Mouse (Mus musculus): ENCODE measurements at regions not wholly inside any gene's neighbourhood (a gene's known extent, or its start where the extent isn't known, plus 50 kb on each side); places are given as distances from the start of the nearest gene placed in this dataset.

GRCm38 (mm10) chr13:101235846-101236245 lies 402.6 kb upstream of the Slc30a5 start:
- TF ChIP-seq TAL1 (IDR thresholded peaks at IDR 0.05; ENCODE audit: low read length) = no peak
- no peak for TF ChIP-seq GATA1 (IDR thresholded peaks at IDR 0.05; ENCODE audit: low read length)
- no peaks in the 10 kb centered on the region for H3K36me3 ChIP-seq (ENCODE audit: control insufficient read depth)
- no peak overlapping the region for H3K4me3 ChIP-seq (replicated peaks)

DNA sequence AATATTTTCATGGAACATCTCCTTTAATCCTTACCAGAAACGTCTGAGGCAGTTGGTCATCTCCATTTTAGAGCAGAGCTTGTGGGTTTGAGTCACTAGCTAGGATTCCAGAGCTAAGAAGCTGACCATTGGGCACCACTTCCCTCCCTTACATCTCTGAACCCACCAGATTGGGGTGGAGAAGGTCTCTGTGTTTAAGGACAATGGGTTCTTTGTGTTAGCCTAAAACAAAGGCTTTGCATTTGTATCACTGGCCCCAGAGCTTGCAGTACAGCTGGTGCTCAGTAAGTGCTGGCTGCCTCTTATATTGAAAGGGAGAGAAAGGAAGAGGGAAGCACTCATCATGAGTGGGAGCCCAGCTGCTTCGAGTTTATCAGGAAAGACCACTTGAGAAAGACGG lies 401.9 kb upstream of the Slc30a5 start:
- Histone ChIP-seq H3K4me3 (replicated peaks) (no peak overlapping the region), H3K36me3 (ENCODE audit: control insufficient read depth) (no peaks in the 10 kb centered on the region), H3K4me1 (ENCODE audit: control insufficient read depth) (no peaks in the 10 kb centered on the region), H3K27me3 (ENCODE audit: control insufficient read depth) (no peaks in the 10 kb centered on the region), H3K9me3 (ENCODE audit: control insufficient read depth, low read length) (no peaks in the 10 kb centered on the region)
- TF ChIP-seq TAL1 (IDR thresholded peaks at IDR 0.05; ENCODE audit: low read length) (no peak), GATA1 (IDR thresholded peaks at IDR 0.05; ENCODE audit: low read length) (no peak)

More at GRCm38 (mm10) chr13:101235846-101236245, 402.6 kb upstream of the Slc30a5 start:
- Histone ChIP-seq H3K4me1 (ENCODE audit: control insufficient read depth) (no peaks in the 10 kb centered on the region), H3K27me3 (ENCODE audit: control insufficient read depth) (no peaks in the 10 kb centered on the region), H3K9me3 (ENCODE audit: control insufficient read depth, low read length) (no peaks in the 10 kb centered on the region)

DNA sequence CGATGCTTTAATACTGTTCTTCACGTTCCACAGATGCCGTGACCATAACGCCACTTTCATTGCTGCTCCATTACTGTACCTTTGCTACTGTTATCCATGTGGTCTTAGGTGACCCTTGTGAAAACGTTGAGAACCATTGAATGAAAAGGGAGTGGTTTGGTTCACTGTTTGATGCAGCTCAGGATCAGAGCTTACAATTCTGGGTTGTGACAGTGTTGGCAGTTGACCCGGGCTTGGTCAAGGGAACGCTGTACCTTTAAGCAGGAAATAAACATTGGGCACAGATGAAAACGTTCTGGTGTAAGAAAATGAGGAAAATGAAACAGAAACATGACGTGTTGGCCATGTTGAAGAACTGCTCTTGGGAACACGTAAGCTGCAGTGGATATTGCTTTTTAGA lies 401.3 kb upstream of the Slc30a5 start:
- no peak overlapping the region for H3K4me3 ChIP-seq (replicated peaks)
- no peak for TF ChIP-seq TAL1 (IDR thresholded peaks at IDR 0.05; ENCODE audit: low read length)
- no peak for TF ChIP-seq GATA1 (IDR thresholded peaks at IDR 0.05; ENCODE audit: low read length)
- no peaks in the 10 kb centered on the region for H3K4me1 ChIP-seq (ENCODE audit: control insufficient read depth)
- no peaks in the 10 kb centered on the region for H3K27me3 ChIP-seq (ENCODE audit: control insufficient read depth)
- H3K36me3 ChIP-seq (ENCODE audit: control insufficient read depth) = no peaks in the 10 kb centered on the region
- H3K9me3 ChIP-seq (ENCODE audit: control insufficient read depth, low read length) = no peaks in the 10 kb centered on the region

DNA sequence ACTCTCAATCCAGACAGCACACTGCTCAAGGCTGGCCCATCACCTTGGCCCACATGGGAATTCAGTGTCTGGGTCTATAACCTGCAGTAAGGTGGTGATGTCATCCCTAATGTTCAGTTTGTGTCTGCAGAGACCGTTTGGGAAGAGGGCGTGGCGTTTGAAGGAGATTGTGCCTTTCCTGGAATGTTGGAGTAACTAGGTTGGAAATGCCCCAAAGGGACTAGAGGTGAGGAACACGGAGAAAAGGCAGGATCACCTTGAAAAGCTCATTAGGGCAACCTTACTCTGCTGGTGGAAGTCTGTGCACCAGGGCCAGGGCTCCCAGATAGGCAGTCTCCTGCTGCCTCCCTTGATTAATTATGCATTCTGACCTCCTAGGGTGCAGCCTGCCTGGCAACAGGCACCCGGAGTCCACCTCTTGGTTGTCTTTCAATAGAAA lies 400.6 kb upstream of the Slc30a5 start:
- Histone ChIP-seq H3K27me3 (ENCODE audit: control insufficient read depth) (no peaks in the 10 kb centered on the region), H3K9me3 (ENCODE audit: control insufficient read depth, low read length) (no peaks in the 10 kb centered on the region), H3K36me3 (ENCODE audit: control insufficient read depth) (no peaks in the 10 kb centered on the region), H3K4me1 (ENCODE audit: control insufficient read depth) (no peaks in the 10 kb centered on the region), H3K4me3 (replicated peaks) (no peak overlapping the region)
- TF ChIP-seq GATA1 (IDR thresholded peaks at IDR 0.05; ENCODE audit: low read length) = no peak
- no peak for TF ChIP-seq TAL1 (IDR thresholded peaks at IDR 0.05; ENCODE audit: low read length)

GRCm38 (mm10) chr13:101233181-101233842 lies 400.1 kb upstream of the Slc30a5 start:
- Histone ChIP-seq H3K36me3 (ENCODE audit: control insufficient read depth) (no peaks in the 10 kb centered on the region), H3K9me3 (ENCODE audit: control insufficient read depth, low read length) (no peaks in the 10 kb centered on the region), H3K4me3 (replicated peaks) (no peak overlapping the region), H3K27me3 (ENCODE audit: control insufficient read depth) (no peaks in the 10 kb centered on the region), H3K4me1 (ENCODE audit: control insufficient read depth) (no peaks in the 10 kb centered on the region)
- no peak for TF ChIP-seq GATA1 (IDR thresholded peaks at IDR 0.05; ENCODE audit: low read length)
- no peak for TF ChIP-seq TAL1 (IDR thresholded peaks at IDR 0.05; ENCODE audit: low read length)

DNA sequence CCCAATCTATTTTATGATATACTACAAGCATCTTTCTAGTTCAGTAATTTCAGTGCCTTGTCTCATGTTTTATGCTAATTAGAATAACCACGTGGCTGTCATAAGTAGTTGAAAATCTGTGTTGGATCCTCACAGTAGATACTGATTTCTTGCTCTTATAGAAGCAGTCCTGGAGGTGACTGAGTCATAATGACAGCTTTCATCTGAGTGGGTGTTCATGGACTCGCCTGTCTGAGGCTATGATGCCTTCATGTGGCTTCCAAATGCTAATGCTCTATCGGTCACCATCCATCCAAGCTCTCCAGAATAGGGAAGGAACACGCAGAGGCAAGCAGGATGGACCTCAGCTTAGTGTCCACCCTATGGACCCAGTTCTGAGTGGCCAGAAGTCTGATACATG lies 396.6 kb upstream of the Slc30a5 start:
- H3K36me3 ChIP-seq (ENCODE audit: control insufficient read depth) = no peaks in the 10 kb centered on the region
- H3K4me1 ChIP-seq (ENCODE audit: control insufficient read depth) = no peaks in the 10 kb centered on the region
- TF ChIP-seq TAL1 (IDR thresholded peaks at IDR 0.05; ENCODE audit: low read length) (no peak), GATA1 (IDR thresholded peaks at IDR 0.05; ENCODE audit: low read length) (no peak)
- no peaks in the 10 kb centered on the region for H3K27me3 ChIP-seq (ENCODE audit: control insufficient read depth)
- no peak overlapping the region for H3K4me3 ChIP-seq (replicated peaks)
- H3K9me3 ChIP-seq (ENCODE audit: control insufficient read depth, low read length) = no peaks in the 10 kb centered on the region

GRCm38 (mm10) chr13:101225366-101225765 lies 392.1 kb upstream of the Slc30a5 start:
- TF ChIP-seq TAL1 (IDR thresholded peaks at IDR 0.05; ENCODE audit: low read length) (no peak), GATA1 (IDR thresholded peaks at IDR 0.05; ENCODE audit: low read length) (no peak)

GRCm38 (mm10) chr13:101221331-101222043 lies 388.3 kb upstream of the Slc30a5 start:
- H3K9me3 ChIP-seq (ENCODE audit: control insufficient read depth, low read length) = no peaks in the 10 kb centered on the region
- H3K4me1 ChIP-seq (ENCODE audit: control insufficient read depth) = no peaks in the 10 kb centered on the region
- TF ChIP-seq TAL1 (IDR thresholded peaks at IDR 0.05; ENCODE audit: low read length) = no peak
- no peak for TF ChIP-seq GATA1 (IDR thresholded peaks at IDR 0.05; ENCODE audit: low read length)
- no peaks in the 10 kb centered on the region for H3K36me3 ChIP-seq (ENCODE audit: control insufficient read depth)
- H3K4me3 ChIP-seq (replicated peaks) = no peak overlapping the region
- no peaks in the 10 kb centered on the region for H3K27me3 ChIP-seq (ENCODE audit: control insufficient read depth)

More at GRCm38 (mm10) chr13:101225366-101225765, 392.1 kb upstream of the Slc30a5 start:
- Histone ChIP-seq H3K9me3 (ENCODE audit: control insufficient read depth, low read length) (no peaks in the 10 kb centered on the region), H3K27me3 (ENCODE audit: control insufficient read depth) (no peaks in the 10 kb centered on the region), H3K36me3 (ENCODE audit: control insufficient read depth) (no peaks in the 10 kb centered on the region), H3K4me3 (replicated peaks) (no peak overlapping the region), H3K4me1 (ENCODE audit: control insufficient read depth) (no peaks in the 10 kb centered on the region)

- Histone ChIP-seq H3K4me1 (ENCODE audit: control insufficient read depth) (no peaks in the 10 kb centered on the region), H3K4me3 (replicated peaks) (no peak overlapping the region), H3K36me3 (ENCODE audit: control insufficient read depth) (no peaks in the 10 kb centered on the region), H3K27me3 (ENCODE audit: control insufficient read depth) (no peaks in the 10 kb centered on the region), H3K9me3 (ENCODE audit: control insufficient read depth, low read length) (peaks cover 2% of the 10 kb centered on the region; the same call in 1 of the 2 replicates)
- no peak for TF ChIP-seq TAL1 (IDR thresholded peaks at IDR 0.05; ENCODE audit: low read length)
- TF ChIP-seq GATA1 (IDR thresholded peaks at IDR 0.05; ENCODE audit: low read length) = no peak
Measured at GRCm38 (mm10) chr13:101219568-101219967, 386.3 kb upstream of the Slc30a5 start.
